Comparison of ENCODE assay signal across 19 mouse cellular contexts in genomic region chr7:129399071-129399470, GRCm38 (mm10).
DNase-seq lines count a peak whose midpoint lies in the region; ATAC-seq and TF ChIP-seq lines count a peak whose summit lies in the region.
"Had no signal": no experiment of that assay in that cellular context is flagged by ENCODE, and none has a peak within 500 bp of the region (broad histone marks: within the 10 kb centered on the region; RNA-seq: fewer than 3 reads in every experiment).

No protein-coding gene starts in this region.

- 77% methylated on average over 7 of the region's 7 CpGs for WGBS in embryonic facial prominence, embryonic 14.5 days
- 86% methylated on average over 7 of the region's 7 CpGs for WGBS in embryonic facial prominence, embryonic 10.5 days
- 83% methylated on average over 7 of the region's 7 CpGs for WGBS in midbrain, postnatal 0 days
- 92% methylated on average over 7 of the region's 7 CpGs for WGBS in midbrain, embryonic 13.5 days

- DNase-seq in embryonic facial prominence, embryonic 14.5 days (ENCODE audit: low spot score): peak; percentile 4
- DNase-seq in embryonic facial prominence, embryonic 10.5 days (ENCODE audit: low spot score): no peak
- no peak for DNase-seq in midbrain, postnatal 0 days (ENCODE audit: low spot score)
- DNase-seq in cerebellum, adult 9-11 months: peak; percentile 56
- peak; percentile 74 for DNase-seq in left cerebral cortex, postnatal 4 days
- DNase-seq in T-cell, adult 2 months (ENCODE audit: low spot score): no peak
- DNase-seq: heart, postnatal 36 days; kidney, adult 11 months; kidney, postnatal 10 days; layer of hippocampus, adult 9-11 months; spleen, adult 18-20 months; thymus, adult 2 months had no signal

- H3K4me3 ChIP-seq in embryonic facial prominence, embryonic 14.5 days (ENCODE audit: low read depth, low read length): no peak overlapping the region
- no peak overlapping the region for H3K4me3 ChIP-seq in embryonic facial prominence, embryonic 10.5 days
- no peak overlapping the region for H3K4me3 ChIP-seq in midbrain, postnatal 0 days (ENCODE audit: low read depth, low read length)
- H3K4me3 ChIP-seq in midbrain, embryonic 13.5 days (replicated peaks): no peak overlapping the region
- H3K4me3 ChIP-seq: embryonic facial prominence, embryonic 15.5 days; forebrain, embryonic 12.5 days; heart, embryonic 12.5 days; limb, embryonic 15.5 days had no signal

- ATAC-seq in embryonic facial prominence, embryonic 14.5 days (ENCODE audit: low read depth): no peak
- ATAC-seq in midbrain, postnatal 0 days (ENCODE audit: low FRiP score): no peak
- ATAC-seq in midbrain, embryonic 13.5 days: no peak
- no peak for ATAC-seq in erythroblast, adult 5-6 weeks (replicated peaks; ENCODE audit: low FRiP score, poor library complexity, severe bottlenecking)
- ATAC-seq: hindbrain, embryonic 16.5 days had no signal

- TF ChIP-seq CTCF in midbrain, postnatal 0 days (IDR thresholded peaks at IDR 0.05): peak; percentile 22; the same call in 1 of the 2 replicates

- no peaks in the 10 kb centered on the region for H3K36me3 ChIP-seq in embryonic facial prominence, embryonic 14.5 days (ENCODE audit: control insufficient read depth, insufficient read depth, low read length)
- H3K36me3 ChIP-seq in embryonic facial prominence, embryonic 10.5 days (replicated peaks): no peaks in the 10 kb centered on the region
- no peaks in the 10 kb centered on the region for H3K36me3 ChIP-seq in midbrain, postnatal 0 days (ENCODE audit: insufficient read depth, low read length)
- no peaks in the 10 kb centered on the region for H3K36me3 ChIP-seq in midbrain, embryonic 13.5 days
- H3K36me3 ChIP-seq: embryonic facial prominence, embryonic 15.5 days; forebrain, embryonic 12.5 days; heart, embryonic 12.5 days; limb, embryonic 15.5 days had no signal

- H3K9ac ChIP-seq in embryonic facial prominence, embryonic 14.5 days (ENCODE audit: low read depth, low read length): no peak overlapping the region
- H3K9ac ChIP-seq in midbrain, postnatal 0 days (replicated peaks; ENCODE audit: low read length, poor library complexity, severe bottlenecking): no peak overlapping the region
- H3K9ac ChIP-seq in midbrain, embryonic 13.5 days (replicated peaks): no peak overlapping the region
- H3K9ac ChIP-seq: embryonic facial prominence, embryonic 15.5 days; forebrain, embryonic 12.5 days; heart, embryonic 12.5 days; limb, embryonic 15.5 days had no signal

- intact Hi-C loops in left cerebral cortex, postnatal 4 days (cut with DNase I): no loop called here

- H3K27ac ChIP-seq in embryonic facial prominence, embryonic 14.5 days (replicated peaks; ENCODE audit: low read depth, low read length): no peak overlapping the region
- no peak overlapping the region for H3K27ac ChIP-seq in embryonic facial prominence, embryonic 10.5 days (replicated peaks)
- H3K27ac ChIP-seq in midbrain, postnatal 0 days (ENCODE audit: low read depth, low read length): no peak overlapping the region
- H3K27ac ChIP-seq in midbrain, embryonic 13.5 days: no peak overlapping the region
- H3K27ac ChIP-seq: embryonic facial prominence, embryonic 15.5 days; forebrain, embryonic 12.5 days; limb, embryonic 15.5 days had no signal

- no peaks in the 10 kb centered on the region for H3K9me3 ChIP-seq in embryonic facial prominence, embryonic 14.5 days (ENCODE audit: control insufficient read depth, low read length)
- no peaks in the 10 kb centered on the region for H3K9me3 ChIP-seq in embryonic facial prominence, embryonic 10.5 days
- H3K9me3 ChIP-seq in midbrain, postnatal 0 days (ENCODE audit: low read length): no peaks in the 10 kb centered on the region
- H3K9me3 ChIP-seq in midbrain, embryonic 13.5 days: no peaks in the 10 kb centered on the region
- H3K9me3 ChIP-seq: embryonic facial prominence, embryonic 15.5 days; forebrain, embryonic 12.5 days; heart, embryonic 12.5 days; limb, embryonic 15.5 days had no signal

- no peaks in the 10 kb centered on the region for H3K4me1 ChIP-seq in embryonic facial prominence, embryonic 14.5 days (ENCODE audit: control insufficient read depth, insufficient read depth, low read length)
- H3K4me1 ChIP-seq in embryonic facial prominence, embryonic 10.5 days: no peaks in the 10 kb centered on the region
- peaks cover 10% of the 10 kb centered on the region for H3K4me1 ChIP-seq in midbrain, postnatal 0 days (ENCODE audit: insufficient read depth, low read length)
- H3K4me1 ChIP-seq in midbrain, embryonic 13.5 days (replicated peaks): peaks cover 19% of the 10 kb centered on the region
- H3K4me1 ChIP-seq: embryonic facial prominence, embryonic 15.5 days; heart, embryonic 12.5 days; limb, embryonic 15.5 days had no signal

- no peak overlapping the region for H3K4me2 ChIP-seq in embryonic facial prominence, embryonic 14.5 days (ENCODE audit: low read depth, low read length)
- H3K4me2 ChIP-seq in midbrain, postnatal 0 days (ENCODE audit: low read depth, low read length, poor library complexity, severe bottlenecking): no peak overlapping the region
- no peak overlapping the region for H3K4me2 ChIP-seq in midbrain, embryonic 13.5 days (replicated peaks)
- H3K4me2 ChIP-seq: embryonic facial prominence, embryonic 15.5 days; forebrain, embryonic 12.5 days; heart, embryonic 12.5 days; limb, embryonic 15.5 days had no signal

- H3K27me3 ChIP-seq in embryonic facial prominence, embryonic 14.5 days (replicated peaks; ENCODE audit: control insufficient read depth, insufficient read depth, low read length): no peaks in the 10 kb centered on the region
- H3K27me3 ChIP-seq in embryonic facial prominence, embryonic 10.5 days (replicated peaks; ENCODE audit: low read depth, poor library complexity, severe bottlenecking): no peaks in the 10 kb centered on the region
- H3K27me3 ChIP-seq in midbrain, postnatal 0 days (ENCODE audit: insufficient read depth, low read length): no peaks in the 10 kb centered on the region
- peaks cover 3% of the 10 kb centered on the region; the same call in 1 of the 2 replicates for H3K27me3 ChIP-seq in midbrain, embryonic 13.5 days
- H3K27me3 ChIP-seq: embryonic facial prominence, embryonic 15.5 days; heart, embryonic 12.5 days; limb, embryonic 15.5 days had no signal

Comparison
In these comparisons a context has a peak if more than half of its experiments do, and no peak if none do; other contexts are left out.
1. DNase-seq: peak in embryonic facial prominence, embryonic 14.5 days (single experiment), cerebellum, adult 9-11 months (single experiment) and left cerebral cortex, postnatal 4 days (single experiment); none in embryonic facial prominence, embryonic 10.5 days (single experiment), midbrain, postnatal 0 days (single experiment) and T-cell, adult 2 months (single experiment).